In the genomic region with DNA sequence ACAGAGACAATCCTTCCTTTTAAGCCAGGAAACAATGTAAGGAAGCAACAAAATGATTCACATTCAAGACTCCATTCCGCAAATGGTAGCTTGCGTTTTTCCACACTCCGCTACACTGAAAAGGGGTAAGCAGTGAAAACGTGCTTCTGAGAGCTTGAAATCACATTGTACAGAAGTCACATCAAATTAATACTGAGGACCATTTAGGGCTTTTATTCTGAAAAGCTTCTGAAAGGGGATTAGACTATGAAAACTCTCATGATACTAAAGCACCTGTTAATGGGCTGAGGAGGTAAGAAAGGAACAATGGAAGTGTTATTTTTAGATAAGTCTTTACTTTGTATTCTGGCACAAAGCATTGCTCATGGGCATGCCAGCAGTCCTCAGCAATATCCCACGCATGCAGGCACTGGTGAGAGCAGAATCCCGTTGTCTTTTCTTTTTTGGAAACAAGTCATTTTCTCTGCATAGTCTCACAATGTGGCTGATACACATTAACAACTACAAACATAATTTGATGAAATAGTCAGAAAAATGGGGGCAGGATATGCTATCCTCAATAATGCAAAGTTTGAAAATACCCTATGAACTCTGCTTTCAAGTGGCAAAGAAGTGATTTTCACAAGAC, we compare ENCODE assay signal across 18 mouse cellular contexts. TPM values are rescaled to one million over a fixed set of nuclear protein-coding genes. Genes with fewer than 3 reads are reported as not detected.
DNase-seq lines count a peak whose midpoint lies in the region; ATAC-seq and TF ChIP-seq lines count a peak whose summit lies in the region.
"Had no signal": no experiment of that assay in that cellular context is flagged by ENCODE, and none has a peak within 500 bp of the region (broad histone marks: within the 10 kb centered on the region; RNA-seq: fewer than 3 reads in every experiment).

No protein-coding gene starts in this region.

- 47% methylated on average over 6 of the region's 6 CpGs for WGBS in hindbrain, embryonic 14.5 days
- WGBS in midbrain, embryonic 11.5 days: 30% methylated on average over 6 of the region's 6 CpGs

- H3K9ac ChIP-seq in hindbrain, embryonic 14.5 days: no peak overlapping the region
- no peak overlapping the region for H3K9ac ChIP-seq in midbrain, embryonic 11.5 days (ENCODE audit: low read length)
- H3K9ac ChIP-seq: embryonic facial prominence, embryonic 15.5 days; forebrain, embryonic 12.5 days; heart, embryonic 13.5 days; liver, embryonic 13.5 days had no signal

- no peak for TF ChIP-seq CTCF in layer of hippocampus, adult 2 months (conservative IDR thresholded peaks at IDR 0.05)

- H3K4me3 ChIP-seq in layer of hippocampus, adult 2 months: no peak overlapping the region
- H3K4me3 ChIP-seq in hindbrain, embryonic 14.5 days (replicated peaks; ENCODE audit: low read length): no peak overlapping the region
- no peak overlapping the region for H3K4me3 ChIP-seq in midbrain, embryonic 11.5 days (ENCODE audit: low read depth, low read length)
- H3K4me3 ChIP-seq: embryonic facial prominence, embryonic 15.5 days; forebrain, embryonic 12.5 days; gastrocnemius, adult 2 months; heart, embryonic 13.5 days; limb, embryonic 10.5 days; liver, embryonic 13.5 days had no signal

- H3K27me3 ChIP-seq in hindbrain, embryonic 14.5 days (ENCODE audit: control insufficient read depth, insufficient read depth, low read length): no peaks in the 10 kb centered on the region
- H3K27me3 ChIP-seq in midbrain, embryonic 11.5 days (ENCODE audit: control insufficient read depth, insufficient read depth, low read length): no peaks in the 10 kb centered on the region; the same call in 1 of the 2 replicates
- H3K27me3 ChIP-seq: embryonic facial prominence, embryonic 15.5 days; heart, embryonic 13.5 days; liver, embryonic 13.5 days had no signal

- H3K36me3 ChIP-seq in hindbrain, embryonic 14.5 days (replicated peaks; ENCODE audit: control insufficient read depth, insufficient read depth): no peaks in the 10 kb centered on the region
- no peaks in the 10 kb centered on the region for H3K36me3 ChIP-seq in midbrain, embryonic 11.5 days (ENCODE audit: control insufficient read depth, insufficient read depth, low read length)
- H3K36me3 ChIP-seq: embryonic facial prominence, embryonic 15.5 days; forebrain, embryonic 12.5 days; heart, embryonic 13.5 days; limb, embryonic 10.5 days; liver, embryonic 13.5 days had no signal

- no peak overlapping the region; the same call in 1 of the 2 replicates for H3K4me2 ChIP-seq in hindbrain, embryonic 14.5 days (replicated peaks)
- H3K4me2 ChIP-seq in midbrain, embryonic 11.5 days: peak overlapping the region; percentile 6; the same call in 1 of the 2 replicates
- H3K4me2 ChIP-seq: embryonic facial prominence, embryonic 15.5 days; heart, embryonic 13.5 days; liver, embryonic 13.5 days had no signal

- no peaks in the 10 kb centered on the region for H3K9me3 ChIP-seq in hindbrain, embryonic 14.5 days (ENCODE audit: control insufficient read depth, low read length)
- H3K9me3 ChIP-seq in midbrain, embryonic 11.5 days (ENCODE audit: control insufficient read depth, low read length): no peaks in the 10 kb centered on the region
- H3K9me3 ChIP-seq: embryonic facial prominence, embryonic 15.5 days; forebrain, embryonic 12.5 days; heart, embryonic 13.5 days; limb, embryonic 10.5 days; liver, embryonic 13.5 days had no signal

- peak overlapping the region; percentile 64 for H3K27ac ChIP-seq in layer of hippocampus, adult 2 months
- H3K27ac ChIP-seq in hindbrain, embryonic 14.5 days: peak overlapping the region; percentile 74
- peak overlapping the region; percentile 70; the same call in 1 of the 2 replicates for H3K27ac ChIP-seq in midbrain, embryonic 11.5 days (ENCODE audit: low read depth, low read length)
- H3K27ac ChIP-seq: embryonic facial prominence, embryonic 15.5 days; gastrocnemius, adult 2 months; heart, embryonic 13.5 days; limb, embryonic 10.5 days; liver, embryonic 13.5 days had no signal

- DNase-seq in layer of hippocampus, adult 2 months (ENCODE audit: low spot score in 2 of 2): peak in 1 of 2 experiments; percentile 46
- DNase-seq in layer of hippocampus, adult 9-10 months (ENCODE audit: low spot score): no peak
- no peak for DNase-seq in hindbrain, embryonic 14.5 days (ENCODE audit: low spot score)
- DNase-seq in midbrain, embryonic 11.5 days (ENCODE audit: low spot score, missing footprints): no peak
- DNase-seq in retina, embryonic 14.5 days (ENCODE audit: low spot score): peak; percentile 43
- no peak for DNase-seq in urinary bladder, adult 2 months (ENCODE audit: low spot score)
- no peak for DNase-seq in adrenal gland, adult 18-20 months (ENCODE audit: low spot score in 2 of 2)
- DNase-seq: gastrocnemius, adult 2 months; heart, postnatal 36 days; kidney, postnatal 25 days; liver, embryonic 13.5 days; spleen, adult 18-20 months; thymus, adult 18-20 months had no signal

- no peak for ATAC-seq in hindbrain, embryonic 14.5 days (ENCODE audit: low FRiP score)
- peak; percentile 31; the same call in 1 of the 2 replicates for ATAC-seq in midbrain, embryonic 11.5 days (ENCODE audit: low FRiP score)
- ATAC-seq: intestine, postnatal 0 days had no signal

- H3K4me1 ChIP-seq in hindbrain, embryonic 14.5 days (replicated peaks; ENCODE audit: control insufficient read depth, insufficient read depth, low read length): peaks cover 54% of the 10 kb centered on the region
- H3K4me1 ChIP-seq in midbrain, embryonic 11.5 days (ENCODE audit: control insufficient read depth, insufficient read depth, low read length): peaks cover 50% of the 10 kb centered on the region
- H3K4me1 ChIP-seq: liver, embryonic 13.5 days had no signal

RNA-seq across cellular contexts. Expression of gene Mab21l1, which starts 27.2 kb away (rescaled TPM):
- total RNA-seq in layer of hippocampus, adult 2 months (2021): under 1 TPM; 0.64 to 0.77 TPM
- 131 and 149 TPM in 2 replicates for polyA plus RNA-seq in hindbrain, embryonic 14.5 days (2014; fragmentation: Nextera tagmentation; extraction: Ambion mirVana)
- polyA plus RNA-seq in midbrain, embryonic 11.5 days (2014; fragmentation: Nextera tagmentation; extraction: Ambion mirVana): 92.8 and 102 TPM in 2 replicates
- 0.50 and 0.53 TPM in 2 replicates for polyA plus RNA-seq in urinary bladder, adult 2 months (2012; rRNA removed)
- 1 to 10 TPM in 1 of 2 experiments, under 1 TPM in 1; 0.99 to 1.2 TPM for total RNA-seq in adrenal gland, adult 18-20 months (2021)

Comparison
In these comparisons a context has a peak if more than half of its experiments do, and no peak if none do; other contexts are left out.
1. RNA of gene Mab21l1, which starts 27.2 kb away (polyA plus RNA-seq): 131 to 149 TPM in hindbrain, embryonic 14.5 days and 92.8 to 102 TPM in midbrain, embryonic 11.5 days; 0.50 to 0.53 TPM in urinary bladder, adult 2 months; every median in the first group is over 10 times any median in the second.
2. Peak in every context shown above with its lines, with median percentiles within 50 percentile points of each other: H3K27ac ChIP-seq.